Mouse (Mus musculus): ENCODE measurements around the gene Kif2c. TPM values are rescaled to one million over a fixed set of nuclear protein-coding genes. Genes with fewer than 3 reads are reported as not detected.

Gene Kif2c
- polyA plus RNA-seq, 1 experiment from 2014 or later, result 24.6 TPM

- 0 out of 2 replicates have a peak, but pooled peaks cover 6% of the 10 kb centered on the region for H3K36me3 ChIP-seq (ENCODE audit: insufficient read depth, low read length)
- no peaks in the 10 kb centered on the region for H3K27me3 ChIP-seq (ENCODE audit: insufficient read depth, low read length)
- H3K4me2 ChIP-seq (ENCODE audit: low read length), result no peak overlapping the region
- 86% methylated on average over 33 of the region's 33 CpGs for WGBS
- no peak for ATAC-seq (replicated peaks; ENCODE audit: low FRiP score, low read depth)
- H3K9me3 ChIP-seq (replicated peaks; ENCODE audit: low read length), result no peaks in the 10 kb centered on the region
- DNase-seq (ENCODE audit: low spot score), result no peak
- no peak overlapping the region for H3K4me3 ChIP-seq (replicated peaks; ENCODE audit: low read depth, low read length)
- TF ChIP-seq CTCF (IDR thresholded peaks at IDR 0.05; ENCODE audit: low read depth), result no peak
- H3K27ac ChIP-seq, result no peak overlapping the region
- H3K9ac ChIP-seq (ENCODE audit: low read depth, low read length), result no peak overlapping the region
- peaks cover 15% of the 10 kb centered on the region for H3K4me1 ChIP-seq (replicated peaks; ENCODE audit: insufficient read depth, low read length)
Measured at GRCm38 (mm10) chr4:117127991-117128686, 54.3 kb downstream of the Kif2c start.

- 80% methylated on average over 9 of the region's 9 CpGs for WGBS
- no peak for ATAC-seq (replicated peaks; ENCODE audit: low FRiP score, low read depth)
- H3K4me2 ChIP-seq (ENCODE audit: low read length), result no peak within 1 kb of the TSS; the same call in 1 of the 2 replicates
- peak within 1 kb of the TSS; percentile 88 for H3K27ac ChIP-seq
- no peak for DNase-seq (ENCODE audit: low spot score)
- no peaks in the 10 kb centered on the region for H3K9me3 ChIP-seq (replicated peaks; ENCODE audit: low read length)
- H3K4me1 ChIP-seq (replicated peaks; ENCODE audit: insufficient read depth, low read length), result peaks cover 15% of the 10 kb centered on the region
- no peak for TF ChIP-seq CTCF (IDR thresholded peaks at IDR 0.05; ENCODE audit: low read depth)
- peak within 1 kb of the TSS; percentile 43 for H3K9ac ChIP-seq (ENCODE audit: low read depth, low read length)
- 0 out of 2 replicates have a peak, but pooled peaks cover 6% of the 10 kb centered on the region for H3K36me3 ChIP-seq (ENCODE audit: insufficient read depth, low read length)
- H3K4me3 ChIP-seq (replicated peaks; ENCODE audit: low read depth, low read length), result no peak within 1 kb of the TSS
- H3K27me3 ChIP-seq (ENCODE audit: insufficient read depth, low read length), result no peaks in the 10 kb centered on the region
Measured at GRCm38 (mm10) chr4:117126675-117127290, 55.7 kb downstream of the Kif2c start, which contains the start of gene Tctex1d4. Gene Tctex1d4, plus strand, starts transcription at chr4:117126794.

GRCm38 (mm10) chr4:117125910-117126674, 56.3 kb downstream of the Kif2c start:
- Histone ChIP-seq H3K9ac (ENCODE audit: low read depth, low read length) (peak overlapping the region; percentile 43; the same call in 1 of the 2 replicates), H3K9me3 (replicated peaks; ENCODE audit: low read length) (no peaks in the 10 kb centered on the region), H3K4me1 (replicated peaks; ENCODE audit: insufficient read depth, low read length) (peaks cover 15% of the 10 kb centered on the region), H3K27me3 (ENCODE audit: insufficient read depth, low read length) (no peaks in the 10 kb centered on the region), H3K4me3 (replicated peaks; ENCODE audit: low read depth, low read length) (no peak overlapping the region), H3K27ac (peak overlapping the region; percentile 88), H3K4me2 (ENCODE audit: low read length) (no peak overlapping the region; the same call in 1 of the 2 replicates), H3K36me3 (ENCODE audit: insufficient read depth, low read length) (0 out of 2 replicates have a peak, but pooled peaks cover 6% of the 10 kb centered on the region)
- no peak for TF ChIP-seq CTCF (IDR thresholded peaks at IDR 0.05; ENCODE audit: low read depth)
- DNase-seq (ENCODE audit: low spot score), result peak; percentile 97
- WGBS, result 28% methylated on average over 15 of the region's 15 CpGs
- ATAC-seq (replicated peaks; ENCODE audit: low FRiP score, low read depth), result peak; percentile 81

GRCm38 (mm10) chr4:117125348-117125909, 57.0 kb downstream of the Kif2c start, which contains the start of gene Btbd19:
Gene Btbd19, minus strand, starts transcription at chr4:117125725.
- H3K4me3 ChIP-seq (replicated peaks; ENCODE audit: low read depth, low read length), result no peak within 1 kb of the TSS
- 0 out of 2 replicates have a peak, but pooled peaks cover 6% of the 10 kb centered on the region for H3K36me3 ChIP-seq (ENCODE audit: insufficient read depth, low read length)

GRCm38 (mm10) chr4:117124518-117125347, 57.7 kb downstream of the Kif2c start:
- no peak overlapping the region for H3K4me3 ChIP-seq (replicated peaks; ENCODE audit: low read depth, low read length)

More at GRCm38 (mm10) chr4:117125348-117125909, 57.0 kb downstream of the Kif2c start, which contains the start of gene Btbd19:
- Histone ChIP-seq H3K4me2 (ENCODE audit: low read length) (no peak within 1 kb of the TSS; the same call in 1 of the 2 replicates), H3K27ac (peak within 1 kb of the TSS; percentile 88), H3K27me3 (ENCODE audit: insufficient read depth, low read length) (no peaks in the 10 kb centered on the region), H3K9me3 (replicated peaks; ENCODE audit: low read length) (no peaks in the 10 kb centered on the region), H3K9ac (ENCODE audit: low read depth, low read length) (peak within 1 kb of the TSS; percentile 43), H3K4me1 (replicated peaks; ENCODE audit: insufficient read depth, low read length) (peaks cover 15% of the 10 kb centered on the region)
- 31% methylated on average over 8 of the region's 8 CpGs for WGBS
- ATAC-seq (replicated peaks; ENCODE audit: low FRiP score, low read depth) (no peak), DNase-seq (ENCODE audit: low spot score) (peak; percentile 91)
- no peak for TF ChIP-seq CTCF (IDR thresholded peaks at IDR 0.05; ENCODE audit: low read depth)

More at GRCm38 (mm10) chr4:117124518-117125347, 57.7 kb downstream of the Kif2c start:
- ATAC-seq (replicated peaks; ENCODE audit: low FRiP score, low read depth), result no peak
- Histone ChIP-seq H3K9me3 (replicated peaks; ENCODE audit: low read length) (no peaks in the 10 kb centered on the region), H3K4me2 (ENCODE audit: low read length) (no peak overlapping the region; the same call in 1 of the 2 replicates), H3K9ac (ENCODE audit: low read depth, low read length) (peak overlapping the region; percentile 43), H3K4me1 (replicated peaks; ENCODE audit: insufficient read depth, low read length) (peaks cover 19% of the 10 kb centered on the region), H3K27ac (peak overlapping the region; percentile 88), H3K36me3 (ENCODE audit: insufficient read depth, low read length) (0 out of 2 replicates have a peak, but pooled peaks cover 6% of the 10 kb centered on the region), H3K27me3 (ENCODE audit: insufficient read depth, low read length) (no peaks in the 10 kb centered on the region)
- peak; percentile 52 for DNase-seq (ENCODE audit: low spot score)
- WGBS, result 34% methylated on average over 14 of the region's 14 CpGs
- TF ChIP-seq CTCF (IDR thresholded peaks at IDR 0.05; ENCODE audit: low read depth), result no peak
